In genomic region chr9:78601046-78601730, GRCm38 (mm10) we compare ENCODE assay signal across 8 mouse cellular contexts. TPM values are rescaled to one million over a fixed set of nuclear protein-coding genes. Genes with fewer than 3 reads are reported as not detected.
DNase-seq lines count a peak whose midpoint lies in the region; ATAC-seq lines count a peak whose summit lies in the region.

No protein-coding gene starts in this region.

- ATAC-seq in midbrain, embryonic 14.5 days (ENCODE audit: low FRiP score, low TSS enrichment): no peak

- intact Hi-C loops in heart, postnatal 36 days (cut with DNase I): no loop called here

- no peaks in the 10 kb centered on the region for H3K4me1 ChIP-seq in midbrain, embryonic 14.5 days (ENCODE audit: control insufficient read depth, insufficient read depth, low read length)

- no peak overlapping the region for H3K4me2 ChIP-seq in midbrain, embryonic 14.5 days (ENCODE audit: low read length)

- DNase-seq in heart, postnatal 36 days: peak; percentile 18 to 32
- no peak for DNase-seq in heart, adult 9 months (ENCODE audit: low spot score in 2 of 2)
- peak; percentile 13 for DNase-seq in ovary, postnatal 36 days (ENCODE audit: low spot score)
- no peak for DNase-seq in ovary, adult 18-20 months (ENCODE audit: low spot score)
- DNase-seq in adrenal gland, postnatal 10 days: peak; percentile 44
- DNase-seq in midbrain, embryonic 14.5 days: peak; percentile 43
- no peak for DNase-seq in gastrocnemius, adult 8-10 months (ENCODE audit: low spot score in 2 of 2)
- DNase-seq in spleen, adult 18-20 months: no peak

- no peak overlapping the region for H3K27ac ChIP-seq in midbrain, embryonic 14.5 days (replicated peaks; ENCODE audit: low read depth, low read length)

- 67% methylated on average over 4 of the region's 4 CpGs for WGBS in midbrain, embryonic 14.5 days

- no peak overlapping the region for H3K4me3 ChIP-seq in midbrain, embryonic 14.5 days (replicated peaks; ENCODE audit: low read depth, low read length)

- no peak overlapping the region for H3K9ac ChIP-seq in midbrain, embryonic 14.5 days (replicated peaks; ENCODE audit: low read length)

- H3K9me3 ChIP-seq in midbrain, embryonic 14.5 days (ENCODE audit: control insufficient read depth, low read length): no peaks in the 10 kb centered on the region

- H3K27me3 ChIP-seq in midbrain, embryonic 14.5 days (ENCODE audit: control insufficient read depth, insufficient read depth, low read length): no peaks in the 10 kb centered on the region

- no peaks in the 10 kb centered on the region for H3K36me3 ChIP-seq in midbrain, embryonic 14.5 days (ENCODE audit: control insufficient read depth, insufficient read depth, low read length)

RNA-seq across cellular contexts. Expression of gene Slc17a5, which starts 13.3 kb away (rescaled TPM):
- 1 to 10 TPM; 6.5 to 6.9 TPM for total RNA-seq in heart, postnatal 36 days (2021)
- 10 to 100 TPM; 10.2 to 11.2 TPM for total RNA-seq in adrenal gland, postnatal 10 days (2021)
- polyA plus RNA-seq in midbrain, embryonic 14.5 days (2014; fragmentation: Nextera tagmentation; extraction: Ambion mirVana): 13.7 and 16.9 TPM in 2 replicates
- total RNA-seq in gastrocnemius, adult 8-10 months (2022): 1 to 10 TPM; 2.2 to 2.8 (median 2.7) TPM

RNA-seq across cellular contexts. Expression of gene Cd109, which starts 14.2 kb away (rescaled TPM):
- 1 to 10 TPM; 1.6 to 1.9 TPM for total RNA-seq in heart, postnatal 36 days (2021)
- total RNA-seq in adrenal gland, postnatal 10 days (2021): 1 to 10 TPM; 7.4 to 7.6 TPM
- polyA plus RNA-seq in midbrain, embryonic 14.5 days (2014; fragmentation: Nextera tagmentation; extraction: Ambion mirVana): 0.97 and 1.8 TPM in 2 replicates
- total RNA-seq in gastrocnemius, adult 8-10 months (2022): under 1 TPM; 0.19 to 0.63 (median 0.26) TPM

Comparison
In these comparisons a context has a peak if more than half of its experiments do, and no peak if none do; other contexts are left out.
1. DNase-seq: peak in heart, postnatal 36 days (2 of 2), ovary, postnatal 36 days (single experiment), adrenal gland, postnatal 10 days (single experiment) and midbrain, embryonic 14.5 days (single experiment); none in heart, adult 9 months (0 of 2), ovary, adult 18-20 months (single experiment), gastrocnemius, adult 8-10 months (0 of 2) and spleen, adult 18-20 months (0 of 2).